Mouse (Mus musculus) embryo, embryonic 9.5 days (tissue): ENCODE results near the gene Gstcd.

Source experiments
- DNase-seq: peaks from one replicate; pipeline ENCODE4 v3.0.0-alpha.2; 2017; ENCODE audit errors: extremely low spot score

The Gstcd gene

DNA sequence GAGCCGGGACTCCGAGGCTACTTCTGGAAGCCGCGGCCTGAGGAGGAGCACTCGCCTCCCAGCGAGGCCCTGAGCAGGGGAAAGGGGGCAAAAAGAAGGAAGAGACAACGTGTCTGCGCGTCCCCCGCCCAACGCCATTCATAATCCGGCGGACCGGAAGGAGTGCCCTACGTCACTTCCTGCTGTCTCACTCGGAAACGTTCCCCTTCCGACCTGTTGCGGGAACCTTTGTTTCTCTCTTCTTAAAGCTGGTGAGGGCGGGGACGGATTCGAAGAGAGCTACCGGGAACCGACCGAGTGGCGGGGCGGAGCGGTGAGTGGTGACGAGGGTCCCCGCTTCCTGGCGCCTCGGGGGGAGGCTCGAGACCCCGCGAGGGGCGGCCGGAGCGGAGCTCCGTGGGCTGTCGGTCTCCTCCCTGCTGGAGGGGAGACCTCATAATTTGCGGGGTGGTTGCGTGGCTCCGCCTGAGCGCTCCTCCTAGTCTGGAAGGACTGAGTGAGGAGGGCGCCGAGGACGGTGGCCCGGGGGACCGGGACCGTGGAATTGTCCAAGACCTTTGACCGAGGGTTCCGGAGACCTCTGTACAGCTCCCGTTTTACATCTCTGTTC, at the start of gene Gstcd, which contains the start of gene Ints12:
TSS of gene Gstcd (minus strand) at position 370 of the 610 bp plus-strand sequence.
TSS of gene Ints12 (plus strand) at position 177 of the 610 bp plus-strand sequence.
- DNase-seq, result peak; percentile 91

DNA sequence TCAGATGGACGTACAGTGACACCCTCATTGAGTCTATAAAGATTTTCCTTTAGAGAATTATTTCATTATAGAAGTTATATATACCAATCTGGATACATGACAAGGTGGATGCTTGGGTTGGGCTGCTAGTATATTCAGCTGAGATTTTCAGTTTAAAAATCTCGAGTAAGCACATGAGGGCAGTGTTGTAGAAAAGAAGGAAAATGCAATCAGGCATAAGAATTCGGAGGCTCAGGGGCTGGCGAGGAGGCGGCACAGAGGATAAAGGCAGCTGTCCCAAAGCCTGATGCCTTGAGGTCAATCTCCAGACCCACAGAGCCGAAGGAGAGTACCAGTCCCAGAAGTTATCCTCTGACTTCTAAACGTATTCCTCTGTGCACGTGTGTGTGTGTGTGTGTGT, 40.8 kb upstream of the Gstcd start:
- no peak for DNase-seq

DNA sequence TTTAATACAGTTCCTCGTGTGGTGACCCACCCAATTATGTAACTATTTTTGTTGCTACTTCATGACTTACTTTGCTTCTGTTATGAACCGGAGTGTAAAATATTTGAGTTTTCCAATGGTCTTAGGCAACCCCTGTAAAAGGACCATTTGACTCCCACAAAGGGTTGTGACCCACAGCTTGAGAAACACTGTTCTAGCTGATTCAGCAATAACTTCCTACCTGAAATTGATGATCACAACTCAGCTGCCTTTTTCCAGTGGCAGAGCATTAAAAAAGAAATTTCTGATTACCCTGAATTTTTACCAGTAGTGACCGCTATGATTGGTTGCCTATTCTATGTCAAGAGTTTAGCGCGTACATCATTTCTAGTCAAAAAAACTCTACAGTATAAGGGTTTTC, 39.5 kb upstream of the Gstcd start:
- no peak for DNase-seq

GRCm38 (mm10) chr3:133113281-133113680, 21.4 kb upstream of the Gstcd start:
- no peak for DNase-seq

DNA sequence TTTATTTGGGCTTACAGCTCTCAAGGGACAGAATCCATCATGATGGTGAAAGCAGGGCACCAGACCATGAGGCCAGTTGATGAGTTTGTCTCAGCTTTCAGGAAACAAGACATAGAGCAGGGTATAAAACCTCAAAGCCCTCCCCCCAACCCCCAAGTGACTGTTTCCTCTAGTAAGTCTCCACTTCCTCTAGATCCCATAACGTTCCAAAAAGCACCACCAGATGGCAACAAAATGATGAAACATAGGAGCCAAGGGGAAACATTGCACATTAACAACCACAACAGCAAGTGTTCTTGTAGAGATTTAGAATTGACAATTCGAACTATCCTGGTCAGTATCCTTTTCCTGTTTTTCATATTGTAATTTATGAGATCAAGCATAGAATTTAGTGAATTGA, 19.9 kb upstream of the Gstcd start:
- peak; percentile 44 for DNase-seq

GRCm38 (mm10) chr3:133109844-133110243, 18.0 kb upstream of the Gstcd start:
- no peak for DNase-seq

GRCm38 (mm10) chr3:133108731-133109130, 16.9 kb upstream of the Gstcd start:
- DNase-seq, result no peak

DNA sequence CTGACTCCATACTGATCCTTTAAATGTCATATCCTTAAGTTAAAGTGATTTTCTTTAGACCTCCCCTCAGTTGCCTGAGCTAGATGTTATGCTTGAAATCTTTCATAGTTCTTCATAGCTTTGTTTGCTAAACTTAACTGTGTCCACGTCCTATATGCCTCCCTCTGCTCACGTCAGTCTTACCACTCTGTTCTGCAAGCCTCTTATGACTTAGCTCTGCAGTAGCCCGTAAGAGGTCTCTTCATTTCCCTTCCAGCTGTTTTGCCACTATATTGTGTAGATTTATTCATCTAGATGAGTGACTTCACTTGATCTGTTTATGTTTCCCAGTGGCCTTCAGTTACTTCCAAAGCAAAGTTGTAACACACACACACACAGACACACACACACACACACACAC, 12.6 kb upstream of the Gstcd start:
- DNase-seq, result no peak

DNA sequence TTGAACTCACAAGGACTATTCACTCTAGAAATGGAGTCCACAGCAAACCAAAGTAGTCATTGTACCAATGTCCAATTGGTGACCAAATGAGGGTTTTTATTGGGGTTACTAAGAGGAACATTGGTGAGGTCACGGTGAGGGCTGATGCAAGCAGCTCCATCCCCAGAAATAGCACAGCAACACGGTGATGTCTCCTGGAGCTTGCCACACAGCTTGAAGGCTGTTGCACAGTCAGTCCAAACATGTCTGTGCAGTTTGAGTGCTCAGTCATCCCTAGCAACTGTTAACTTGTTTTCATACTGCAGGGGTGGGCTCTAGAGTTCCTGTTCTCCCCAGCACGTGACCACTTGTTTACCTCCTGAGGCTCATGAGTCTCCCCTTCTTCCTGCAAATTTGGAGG, 11.9 kb upstream of the Gstcd start:
- no peak for DNase-seq

DNA sequence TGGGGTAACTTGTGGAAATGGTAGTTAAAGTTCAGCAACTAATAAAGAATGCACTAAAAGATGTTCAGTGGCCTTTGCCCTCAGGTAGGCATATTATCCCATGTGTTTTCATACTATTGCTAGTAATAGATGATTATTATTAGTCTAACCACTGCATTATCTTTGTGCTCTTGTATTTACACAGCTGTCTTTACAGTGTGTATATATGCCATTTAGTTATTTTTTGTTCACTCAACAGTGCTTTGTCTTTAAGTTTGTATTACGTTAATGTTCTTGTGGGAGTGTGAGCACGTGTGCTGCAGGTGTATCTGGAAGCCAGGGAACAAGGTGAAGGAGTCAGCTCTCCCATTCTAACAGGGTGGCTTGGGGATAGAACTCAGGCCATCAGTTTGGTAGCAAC, 7.1 kb upstream of the Gstcd start:
- DNase-seq, result no peak

DNA sequence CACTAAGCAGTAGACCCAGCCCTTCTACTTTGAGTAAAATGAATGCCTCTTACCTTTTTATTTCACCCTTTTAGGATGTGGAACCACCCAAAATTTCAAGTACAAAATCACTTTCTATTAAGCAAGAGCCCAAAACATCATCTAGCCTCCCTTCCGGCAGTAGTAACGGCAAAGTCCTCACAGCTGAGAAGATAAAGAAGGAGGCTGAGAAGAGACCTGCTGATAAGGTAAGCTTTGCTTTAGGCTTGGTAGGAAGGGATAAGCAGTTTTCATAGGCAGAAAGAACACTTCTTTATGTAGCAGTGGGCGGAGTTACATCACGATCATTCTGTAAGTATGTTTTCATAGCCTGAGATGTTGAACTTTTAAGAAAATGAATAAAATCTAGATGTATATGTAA, 6.5 kb upstream of the Gstcd start:
- no peak for DNase-seq

- no peak for DNase-seq
Measured at GRCm38 (mm10) chr3:133097936-133098335, 6.1 kb upstream of the Gstcd start.

DNA sequence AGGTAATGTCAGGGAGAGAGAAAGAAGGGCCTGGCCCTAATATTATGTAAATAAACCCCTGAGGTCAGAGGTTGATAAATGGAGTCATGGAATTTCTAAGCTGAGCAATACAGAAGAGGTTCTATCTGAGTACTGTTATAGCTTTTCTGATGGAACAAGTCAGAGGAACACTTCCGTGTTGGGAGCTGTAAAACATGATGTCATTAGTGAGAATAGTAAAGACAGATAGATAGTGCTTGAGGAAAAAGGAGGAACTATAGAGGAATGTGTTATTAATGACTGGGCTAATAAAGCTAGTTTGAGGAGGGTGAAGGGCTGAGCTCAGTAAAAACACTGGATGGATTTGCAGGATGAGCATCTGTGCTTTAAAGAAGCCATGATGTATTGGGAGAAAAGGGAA, 2.5 kb upstream of the Gstcd start:
- DNase-seq, result no peak

DNA sequence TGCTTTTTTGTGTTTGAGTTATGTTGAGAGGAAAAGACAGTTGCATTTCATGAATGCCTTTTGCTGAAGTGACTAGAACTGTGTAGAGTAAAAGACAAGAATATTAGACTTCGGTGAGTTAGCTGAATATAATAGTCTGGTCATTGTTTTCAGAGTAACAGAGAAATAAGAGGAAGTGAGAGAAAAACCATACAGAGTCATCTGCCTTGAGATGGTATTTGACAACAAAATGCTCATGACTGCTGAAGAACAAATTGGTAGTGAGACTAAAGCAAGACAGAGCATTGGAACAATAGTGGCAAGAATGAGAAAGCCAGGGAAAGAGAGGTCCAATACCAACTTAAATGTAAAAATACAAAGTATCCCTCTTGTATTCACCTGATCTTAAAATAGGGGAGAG, 1.1 kb upstream of the Gstcd start:
- no peak for DNase-seq

- DNase-seq, result no peak
Measured at GRCm38 (mm10) chr3:133092274-133092853, 531 bp upstream of the Gstcd start.

DNA sequence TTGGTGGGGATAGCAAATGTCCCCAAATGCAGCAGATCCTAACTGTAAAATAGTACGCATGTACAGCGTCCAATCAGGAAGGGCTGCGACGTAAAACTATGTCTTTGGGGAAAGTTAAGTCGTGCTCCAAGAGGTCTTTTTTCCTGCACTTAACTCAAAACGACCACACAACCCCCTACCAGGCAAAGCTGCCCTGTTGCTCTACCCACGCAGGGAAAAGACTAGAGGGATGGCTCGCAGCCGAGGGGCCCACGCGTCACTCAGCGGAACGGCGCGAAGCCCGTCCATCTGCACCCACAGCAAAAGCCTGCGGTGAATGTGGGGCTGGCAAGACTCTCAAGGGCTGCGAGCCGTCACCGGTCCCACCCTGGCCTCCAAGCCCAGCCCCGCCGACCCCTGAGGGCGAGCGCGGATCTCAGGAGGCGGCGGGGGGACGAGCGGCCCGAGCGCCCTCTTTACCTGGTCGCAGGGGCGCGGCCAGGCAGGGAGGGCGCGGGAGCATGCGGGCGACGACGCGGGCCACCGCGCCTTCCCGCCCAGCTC, 641 bp downstream of the Gstcd start:
- DNase-seq, result no peak

GRCm38 (mm10) chr3:133090247-133091120, 1.3 kb downstream of the Gstcd start:
- peak; percentile 37 for DNase-seq

GRCm38 (mm10) chr3:133085858-133086257, 6.0 kb downstream of the Gstcd start:
- peak; percentile 10 for DNase-seq

DNA sequence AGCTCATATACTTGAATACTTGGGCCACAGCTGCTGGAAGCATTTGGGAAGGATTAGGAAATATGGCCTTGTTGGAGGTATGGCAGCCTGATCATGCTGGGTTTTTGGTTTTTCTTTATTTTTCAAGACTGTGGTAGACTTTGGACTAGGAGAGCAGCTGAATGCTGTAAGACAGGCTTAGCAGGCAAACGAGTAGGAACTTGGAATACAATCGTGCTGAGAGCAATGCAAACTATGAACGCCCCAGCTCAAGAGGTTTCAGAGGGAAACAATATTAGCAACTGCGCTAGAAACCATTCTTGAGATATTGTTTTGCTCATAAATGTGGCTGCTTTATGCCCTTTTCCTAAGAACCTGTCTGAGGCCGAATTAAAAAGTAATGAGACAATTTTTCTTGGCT, 9.1 kb downstream of the Gstcd start:
- DNase-seq, result no peak

- DNase-seq, result no peak
Measured at GRCm38 (mm10) chr3:133075560-133075959, 16.3 kb downstream of the Gstcd start.

DNA sequence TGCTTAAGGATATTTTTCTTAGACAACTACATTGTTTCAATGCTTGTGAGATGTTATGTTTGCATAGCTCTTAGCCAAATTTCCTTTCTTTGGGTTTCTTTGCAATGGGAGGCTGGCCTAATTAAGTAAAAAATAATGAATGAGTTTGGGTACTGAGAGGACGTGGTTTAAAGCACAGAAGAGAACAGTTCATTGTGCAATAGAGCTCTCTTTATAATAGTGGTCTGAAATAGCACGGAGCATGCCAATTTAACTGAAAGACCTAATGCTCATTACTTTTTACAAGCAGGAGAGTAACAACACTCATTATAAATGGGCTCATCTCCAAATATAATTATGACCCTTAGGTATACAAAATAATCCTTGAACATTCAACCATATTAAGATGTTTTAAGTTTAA, 39.8 kb downstream of the Gstcd start:
- no peak for DNase-seq

DNA sequence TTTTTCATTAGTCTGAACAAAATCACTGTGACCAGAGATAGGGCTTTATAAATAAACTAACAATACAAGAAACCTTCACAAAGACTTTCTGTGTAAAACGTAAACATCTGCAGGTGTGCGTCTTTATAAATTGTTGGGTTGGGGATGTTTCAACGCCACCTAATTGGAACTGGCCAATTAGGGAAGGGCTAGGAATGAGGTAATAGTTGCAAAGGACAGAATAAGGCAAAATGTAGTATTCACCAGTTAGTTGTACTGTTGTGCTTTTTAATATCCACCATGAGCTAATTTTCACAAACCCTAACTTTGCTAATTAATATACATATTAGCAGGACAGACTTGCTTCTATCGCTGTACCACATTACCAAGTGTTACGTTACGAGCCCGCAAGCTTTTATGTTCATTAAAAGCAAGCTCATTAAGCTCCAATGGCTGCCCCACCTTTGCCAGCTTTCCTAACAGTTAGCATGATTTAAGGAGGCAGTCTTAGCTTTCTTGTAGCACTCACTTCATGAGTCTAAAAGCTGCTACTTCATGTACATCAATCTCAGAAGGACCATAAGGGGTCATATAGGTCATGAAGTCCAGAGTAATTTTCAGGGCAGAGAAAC, 58.6 kb downstream of the Gstcd start:
- DNase-seq, result no peak
